Mouse (Mus musculus): ENCODE data around the gene Itk. TPM values are rescaled to one million over a fixed set of nuclear protein-coding genes. Genes with fewer than 3 reads are reported as not detected.

Itk gene
- polyA plus RNA-seq, 1 experiment: 11.5 TPM

DNA sequence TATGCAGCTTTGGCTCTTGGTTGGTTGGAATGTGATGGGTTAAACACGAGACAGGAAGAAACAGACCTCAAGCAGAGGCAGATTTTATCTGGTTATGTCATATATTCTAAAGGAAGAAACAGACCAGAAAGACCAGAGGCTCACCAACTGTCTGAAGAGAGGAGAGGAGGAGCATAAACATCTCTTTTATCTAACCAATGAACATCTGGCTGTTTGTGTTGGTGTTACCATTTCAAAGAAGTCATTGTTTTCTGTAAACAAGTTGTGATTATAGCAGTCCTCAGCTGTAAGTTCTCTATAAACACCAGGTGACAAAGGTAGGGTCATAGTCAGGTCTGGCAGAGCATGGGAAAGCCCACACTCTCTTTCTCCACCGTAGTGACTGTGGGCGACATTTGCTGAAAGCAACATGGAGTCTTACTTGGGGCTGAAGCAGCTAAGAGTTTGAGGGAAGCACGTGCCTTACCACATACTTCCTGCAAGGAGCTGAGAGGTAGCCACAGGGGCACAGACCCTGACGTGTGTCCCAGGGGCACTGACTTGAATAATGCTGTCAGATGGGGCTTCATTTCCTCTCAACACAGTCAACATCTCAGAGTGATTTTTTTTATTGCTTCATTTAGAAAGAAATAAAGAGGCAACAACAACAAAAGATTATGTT, 45.3 kb downstream of the Itk start:
- Histone ChIP-seq H3K4me1 (ENCODE audit: control insufficient read depth, insufficient read depth, insufficient read length) (peaks cover 15% of the 10 kb centered on the region; the same call in 1 of the 2 replicates), H3K27me3 (ENCODE audit: control insufficient read depth, insufficient read depth, low read length) (no peaks in the 10 kb centered on the region), H3K36me3 (ENCODE audit: control insufficient read depth, insufficient read depth, low read length) (no peaks in the 10 kb centered on the region), H3K27ac (ENCODE audit: insufficient read depth, low read length) (peak overlapping the region; percentile 76), H3K4me3 (ENCODE audit: extremely low read depth, insufficient read depth, insufficient read length) (no peak overlapping the region)
- TF ChIP-seq POLR2A (IDR thresholded peaks at IDR 0.05; ENCODE audit: low read depth, low read length) (no peak), CTCF (IDR thresholded peaks at IDR 0.05; ENCODE audit: extremely low read depth, insufficient read depth, insufficient read length, insufficient replicate concordance) (no peak)
- DNase-seq (ENCODE audit: low read depth in 1 of 2, low spot score in 2 of 2): peak; percentile 57 to 89
- WGBS: 11% methylated on average over 5 of the region's 5 CpGs

DNA sequence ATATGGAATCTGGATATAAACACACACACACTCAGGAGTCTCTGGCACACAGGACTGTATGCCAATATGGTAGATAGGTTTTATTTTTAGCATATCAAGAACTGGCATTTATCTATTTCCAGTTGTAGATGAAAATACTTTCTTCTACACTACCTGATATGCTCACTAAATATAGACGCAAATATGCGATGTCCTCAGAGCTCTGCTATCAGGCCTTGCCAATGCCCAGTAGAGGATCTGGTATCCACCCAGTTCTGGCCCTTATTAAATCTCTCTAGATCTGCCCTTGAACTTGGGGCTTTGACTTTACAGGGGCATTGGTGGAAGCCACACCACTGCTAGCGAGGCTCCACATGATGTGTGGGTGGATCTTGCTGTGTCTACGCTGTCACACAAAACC, 47.4 kb downstream of the Itk start:
- no peaks in the 10 kb centered on the region for H3K27me3 ChIP-seq (ENCODE audit: control insufficient read depth, insufficient read depth, low read length)
- H3K36me3 ChIP-seq (ENCODE audit: control insufficient read depth, insufficient read depth, low read length): no peaks in the 10 kb centered on the region
- H3K27ac ChIP-seq (ENCODE audit: insufficient read depth, low read length): no peak overlapping the region
- no peak overlapping the region for H3K4me3 ChIP-seq (ENCODE audit: extremely low read depth, insufficient read depth, insufficient read length)
- no peak for TF ChIP-seq POLR2A (IDR thresholded peaks at IDR 0.05; ENCODE audit: low read depth, low read length)
- TF ChIP-seq CTCF (IDR thresholded peaks at IDR 0.05; ENCODE audit: extremely low read depth, insufficient read depth, insufficient read length, insufficient replicate concordance): no peak
- WGBS: 83% methylated on average over 4 of the region's 4 CpGs
- H3K4me1 ChIP-seq (ENCODE audit: control insufficient read depth, insufficient read depth, insufficient read length): peaks cover 11% of the 10 kb centered on the region; the same call in 1 of the 2 replicates
- DNase-seq (ENCODE audit: low read depth in 1 of 2, low spot score in 2 of 2): no peak

DNA sequence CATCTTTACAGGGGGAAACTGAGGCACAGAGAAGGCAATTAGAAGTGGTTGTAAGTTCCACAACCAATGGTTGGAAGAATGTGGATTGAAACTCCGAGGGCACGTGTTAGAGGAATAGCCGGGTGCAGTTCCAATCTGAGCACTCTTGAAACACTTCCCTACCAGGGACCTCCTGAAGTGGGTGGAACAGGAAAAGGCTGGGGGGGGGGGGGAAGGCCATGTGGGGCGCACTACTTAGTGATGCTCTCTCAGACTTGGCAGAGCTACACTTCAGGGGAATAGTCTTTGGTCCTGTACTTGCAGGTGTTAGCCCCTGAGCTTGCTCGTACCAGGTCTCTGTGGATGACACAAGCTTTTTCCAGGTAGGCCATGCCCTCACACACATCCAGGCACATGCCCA, 53.3 kb downstream of the Itk start:
- Histone ChIP-seq H3K4me1 (ENCODE audit: control insufficient read depth, insufficient read depth, insufficient read length) (no peaks in the 10 kb centered on the region), H3K4me3 (ENCODE audit: extremely low read depth, insufficient read depth, insufficient read length) (no peak overlapping the region), H3K27me3 (ENCODE audit: control insufficient read depth, insufficient read depth, low read length) (no peaks in the 10 kb centered on the region), H3K36me3 (ENCODE audit: control insufficient read depth, insufficient read depth, low read length) (0 out of 2 replicates have a peak, but pooled peaks cover 1% of the 10 kb centered on the region), H3K27ac (ENCODE audit: insufficient read depth, low read length) (no peak overlapping the region)
- TF ChIP-seq CTCF (IDR thresholded peaks at IDR 0.05; ENCODE audit: extremely low read depth, insufficient read depth, insufficient read length, insufficient replicate concordance): no peak
- TF ChIP-seq POLR2A (IDR thresholded peaks at IDR 0.05; ENCODE audit: low read depth, low read length): no peak
- no peak for DNase-seq (ENCODE audit: low read depth in 1 of 2, low spot score in 2 of 2)
- WGBS: 40% methylated on average over 5 of the region's 5 CpGs

DNA sequence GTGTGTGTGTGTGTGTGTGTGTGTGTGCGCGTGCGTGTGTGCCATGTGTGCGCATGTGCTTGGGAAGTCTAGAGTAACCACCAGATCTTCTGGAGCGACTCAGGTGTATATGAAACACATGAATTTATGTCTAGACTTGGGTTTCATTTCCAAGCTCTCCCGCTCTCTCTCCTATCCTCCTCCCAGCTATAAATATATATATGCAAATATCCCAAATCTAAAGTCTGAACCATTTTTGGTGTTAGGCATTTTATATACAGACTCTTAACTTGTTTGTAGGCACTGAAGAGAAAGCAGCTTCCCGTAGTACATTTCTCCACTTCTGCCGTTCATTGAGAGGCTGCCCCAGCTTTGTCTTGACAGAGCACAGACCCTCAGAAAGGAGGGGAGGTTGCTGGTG, 57.1 kb downstream of the Itk start:
- H3K4me3 ChIP-seq (ENCODE audit: extremely low read depth, insufficient read depth, insufficient read length): no peak overlapping the region
- DNase-seq (ENCODE audit: low read depth in 1 of 2, low spot score in 2 of 2): no peak
- no peaks in the 10 kb centered on the region for H3K27me3 ChIP-seq (ENCODE audit: control insufficient read depth, insufficient read depth, low read length)
- no peak for TF ChIP-seq CTCF (IDR thresholded peaks at IDR 0.05; ENCODE audit: extremely low read depth, insufficient read depth, insufficient read length, insufficient replicate concordance)
- TF ChIP-seq POLR2A (IDR thresholded peaks at IDR 0.05; ENCODE audit: low read depth, low read length): no peak
- peaks cover 1% of the 10 kb centered on the region; the same call in 1 of the 2 replicates for H3K4me1 ChIP-seq (ENCODE audit: control insufficient read depth, insufficient read depth, insufficient read length)
- 0 out of 2 replicates have a peak, but pooled peaks cover 1% of the 10 kb centered on the region for H3K36me3 ChIP-seq (ENCODE audit: control insufficient read depth, insufficient read depth, low read length)
- WGBS: 93% methylated on average over 8 of the region's 8 CpGs
- H3K27ac ChIP-seq (ENCODE audit: insufficient read depth, low read length): no peak overlapping the region

DNA sequence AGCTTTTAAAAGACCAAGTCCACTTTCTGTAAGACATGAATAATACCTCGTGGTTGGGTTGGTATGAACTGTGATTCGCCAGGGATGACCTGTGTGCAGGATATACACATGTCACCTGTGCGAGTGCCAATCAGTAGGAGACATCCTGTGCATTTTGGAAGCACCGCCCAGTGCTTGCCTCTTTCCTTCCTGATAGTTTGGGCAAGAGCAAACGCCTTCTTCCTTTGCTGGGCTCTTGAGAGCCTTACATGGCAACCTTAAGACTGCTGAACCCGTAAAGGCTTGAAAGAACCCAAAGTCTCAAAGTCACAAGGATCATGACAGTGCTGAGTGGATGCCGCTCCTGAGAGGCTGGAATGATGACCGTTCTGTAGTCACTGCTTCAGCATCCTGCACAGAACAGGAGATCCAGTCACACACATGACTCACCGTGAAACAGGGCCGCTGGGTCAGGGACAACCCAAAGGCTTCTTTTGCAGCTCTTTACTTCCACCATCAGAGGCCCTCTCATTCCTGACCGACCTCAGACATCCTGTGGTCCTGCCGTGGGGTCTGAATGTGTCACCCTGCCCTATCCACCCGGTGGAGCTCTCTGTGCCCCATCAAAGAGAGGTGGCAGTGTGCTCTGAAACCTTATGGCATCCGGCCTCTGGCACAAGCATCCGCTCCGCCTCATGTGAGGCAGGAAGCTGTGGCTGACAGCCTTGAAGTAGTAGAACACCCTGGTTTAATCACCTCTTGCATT, 62.9 kb downstream of the Itk start:
- 0 out of 2 replicates have a peak, but pooled peaks cover 1% of the 10 kb centered on the region for H3K36me3 ChIP-seq (ENCODE audit: control insufficient read depth, insufficient read depth, low read length)
- DNase-seq (ENCODE audit: low read depth in 1 of 2, low spot score in 2 of 2): peak; percentile 72 to 73

DNA sequence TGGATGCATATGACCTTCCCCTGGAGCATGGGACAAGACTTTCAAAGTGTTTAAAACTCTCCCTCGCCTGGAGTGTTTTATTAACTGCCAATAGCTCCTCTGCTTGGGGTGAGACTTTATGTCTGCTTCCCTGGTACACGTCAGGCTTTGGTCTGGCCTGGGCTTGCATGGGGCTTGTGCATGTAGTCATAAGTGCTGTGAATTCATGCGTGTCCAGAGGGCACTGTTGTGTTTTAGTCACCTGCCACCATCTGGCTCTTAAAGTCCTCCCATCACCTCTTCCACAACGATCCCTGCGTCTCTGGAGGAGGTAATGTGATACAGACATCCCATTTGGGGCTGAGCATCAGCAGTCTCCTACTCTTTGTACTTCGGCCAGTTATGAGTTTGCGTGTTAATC, 67.8 kb downstream of the Itk start:
- Histone ChIP-seq H3K36me3 (ENCODE audit: control insufficient read depth, insufficient read depth, low read length) (no peaks in the 10 kb centered on the region), H3K27me3 (ENCODE audit: control insufficient read depth, insufficient read depth, low read length) (no peaks in the 10 kb centered on the region), H3K27ac (ENCODE audit: insufficient read depth, low read length) (no peak overlapping the region), H3K4me1 (ENCODE audit: control insufficient read depth, insufficient read depth, insufficient read length) (peaks cover 5% of the 10 kb centered on the region; the same call in 1 of the 2 replicates), H3K4me3 (ENCODE audit: extremely low read depth, insufficient read depth, insufficient read length) (no peak overlapping the region)
- TF ChIP-seq CTCF (IDR thresholded peaks at IDR 0.05; ENCODE audit: extremely low read depth, insufficient read depth, insufficient read length, insufficient replicate concordance): no peak
- TF ChIP-seq POLR2A (IDR thresholded peaks at IDR 0.05; ENCODE audit: low read depth, low read length): no peak
- WGBS: 82% methylated on average over 7 of the region's 7 CpGs
- no peak for DNase-seq (ENCODE audit: low read depth in 1 of 2, low spot score in 2 of 2)

More for the DNA sequence above, 62.9 kb downstream of the Itk start:
- H3K4me3 ChIP-seq (ENCODE audit: extremely low read depth, insufficient read depth, insufficient read length): no peak overlapping the region
- H3K27ac ChIP-seq (ENCODE audit: insufficient read depth, low read length): peak overlapping the region; percentile 52
- peaks cover 10% of the 10 kb centered on the region; the same call in 1 of the 2 replicates for H3K4me1 ChIP-seq (ENCODE audit: control insufficient read depth, insufficient read depth, insufficient read length)
- TF ChIP-seq POLR2A (IDR thresholded peaks at IDR 0.05; ENCODE audit: low read depth, low read length) (no peak; the same call in 1 of the 2 replicates), CTCF (IDR thresholded peaks at IDR 0.05; ENCODE audit: extremely low read depth, insufficient read depth, insufficient read length, insufficient replicate concordance) (peak; percentile 43; the same call in 1 of the 2 replicates)
- H3K27me3 ChIP-seq (ENCODE audit: control insufficient read depth, insufficient read depth, low read length): no peaks in the 10 kb centered on the region
- WGBS: 18% methylated on average over 16 of the region's 16 CpGs
